Mouse (Mus musculus) right cerebral cortex, adult 2 months (tissue): ENCODE data around the gene Tmem128.

Experiments
- DNase-seq, 2 experiments: peaks; one replicate each; pipeline ENCODE4 v3.0.0; 2021 to 2022; ENCODE audit warnings: low spot score in 2 of 2

Gene Tmem128

GRCm38 (mm10) chr5:38277936-38278600, 18.1 kb downstream of the Tmem128 start:
- no peak for DNase-seq

GRCm38 (mm10) chr5:38280075-38280474, 20.1 kb downstream of the Tmem128 start:
- no peak for DNase-seq

GRCm38 (mm10) chr5:38285724-38286123, 25.7 kb downstream of the Tmem128 start:
- DNase-seq: no peak

GRCm38 (mm10) chr5:38288476-38288875, 28.5 kb downstream of the Tmem128 start:
- DNase-seq: no peak

- DNase-seq: no peak
Observed at GRCm38 (mm10) chr5:38301761-38302411, 41.9 kb downstream of the Tmem128 start.

GRCm38 (mm10) chr5:38302651-38303050, 42.7 kb downstream of the Tmem128 start:
- DNase-seq: no peak

GRCm38 (mm10) chr5:38305241-38305640, 45.3 kb downstream of the Tmem128 start:
- no peak for DNase-seq

- peak; percentile 93 to 94 for DNase-seq
Observed at GRCm38 (mm10) chr5:38307255-38308101, 47.5 kb downstream of the Tmem128 start.

GRCm38 (mm10) chr5:38308873-38309272, 48.9 kb downstream of the Tmem128 start:
- DNase-seq: peak; percentile 66 to 72

GRCm38 (mm10) chr5:38309795-38310194, 49.8 kb downstream of the Tmem128 start:
- DNase-seq: no peak
